Mouse (Mus musculus): ENCODE measurements around the gene Lrpprc. TPM values are rescaled to one million over a fixed set of nuclear protein-coding genes. Genes with fewer than 3 reads are reported as not detected.

Gene Lrpprc
- polyA plus RNA-seq, 1 experiment from 2014 or later: 42.0 TPM

- ATAC-seq (ENCODE audit: low FRiP score): no peak
- 92% methylated on average over 8 of the region's 8 CpGs for WGBS
Measured at GRCm38 (mm10) chr17:84732612-84733011, 58.0 kb downstream of the Lrpprc start.

GRCm38 (mm10) chr17:84731361-84731760 lies 59.2 kb downstream of the Lrpprc start:
- WGBS: 92% methylated on average over 12 of the region's 12 CpGs
- no peak for ATAC-seq (ENCODE audit: low FRiP score)

More at GRCm38 (mm10) chr17:84732612-84733011, 58.0 kb downstream of the Lrpprc start:
- Histone ChIP-seq H3K4me1 (replicated peaks) (no peaks in the 10 kb centered on the region), H3K27me3 (no peaks in the 10 kb centered on the region), H3K36me3 (peaks cover 24% of the 10 kb centered on the region), H3K9ac (no peak overlapping the region), H3K9me3 (no peaks in the 10 kb centered on the region), H3K4me3 (no peak overlapping the region), H3K27ac (no peak overlapping the region), H3K4me2 (no peak overlapping the region)

DNA sequence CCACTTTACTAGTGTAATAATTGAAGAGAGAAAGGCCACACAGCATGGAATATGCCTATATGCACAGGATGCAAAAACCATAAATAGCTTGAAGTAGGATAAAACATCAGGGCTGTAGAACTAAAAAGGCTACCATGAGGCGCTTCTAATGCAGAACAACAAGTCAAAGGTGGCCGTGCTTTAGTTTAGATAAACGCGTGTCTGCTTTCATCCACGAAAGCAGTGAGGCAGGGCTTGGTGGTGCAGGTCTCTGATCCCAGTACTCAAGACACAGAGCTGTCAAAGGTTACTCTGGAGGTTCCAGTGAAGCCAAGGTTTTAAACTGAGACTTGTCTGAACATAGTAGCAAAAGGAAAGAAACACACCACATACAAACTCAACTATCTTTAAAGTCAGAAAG lies 61.4 kb downstream of the Lrpprc start:
- H3K9me3 ChIP-seq: no peaks in the 10 kb centered on the region
- H3K36me3 ChIP-seq: peaks cover 39% of the 10 kb centered on the region
- ATAC-seq (ENCODE audit: low FRiP score): no peak
- no peak overlapping the region for H3K9ac ChIP-seq
- no peaks in the 10 kb centered on the region for H3K4me1 ChIP-seq (replicated peaks)
- WGBS: 96% methylated on average over 5 of the region's 5 CpGs
- H3K27ac ChIP-seq: no peak overlapping the region
- H3K4me3 ChIP-seq: no peak overlapping the region
- no peak overlapping the region for H3K4me2 ChIP-seq
- no peaks in the 10 kb centered on the region for H3K27me3 ChIP-seq

More at GRCm38 (mm10) chr17:84731361-84731760, 59.2 kb downstream of the Lrpprc start:
- H3K9ac ChIP-seq: no peak overlapping the region
- no peak overlapping the region for H3K4me3 ChIP-seq
- no peaks in the 10 kb centered on the region for H3K27me3 ChIP-seq
- H3K27ac ChIP-seq: no peak overlapping the region
- no peaks in the 10 kb centered on the region for H3K9me3 ChIP-seq
- H3K4me2 ChIP-seq: no peak overlapping the region
- H3K36me3 ChIP-seq: peaks cover 24% of the 10 kb centered on the region
- no peaks in the 10 kb centered on the region for H3K4me1 ChIP-seq (replicated peaks)

- H3K27ac ChIP-seq: no peak overlapping the region
- peaks cover 44% of the 10 kb centered on the region for H3K36me3 ChIP-seq
- H3K9ac ChIP-seq: no peak overlapping the region
- H3K4me1 ChIP-seq (replicated peaks): no peaks in the 10 kb centered on the region
- no peak overlapping the region for H3K4me3 ChIP-seq
- no peak overlapping the region for H3K4me2 ChIP-seq
- H3K27me3 ChIP-seq: no peaks in the 10 kb centered on the region
- no peaks in the 10 kb centered on the region for H3K9me3 ChIP-seq
- WGBS: 76% methylated on average over 1 of the region's 1 CpGs
- no peak for ATAC-seq (ENCODE audit: low FRiP score)
Measured at GRCm38 (mm10) chr17:84728201-84728911, 62.2 kb downstream of the Lrpprc start.

DNA sequence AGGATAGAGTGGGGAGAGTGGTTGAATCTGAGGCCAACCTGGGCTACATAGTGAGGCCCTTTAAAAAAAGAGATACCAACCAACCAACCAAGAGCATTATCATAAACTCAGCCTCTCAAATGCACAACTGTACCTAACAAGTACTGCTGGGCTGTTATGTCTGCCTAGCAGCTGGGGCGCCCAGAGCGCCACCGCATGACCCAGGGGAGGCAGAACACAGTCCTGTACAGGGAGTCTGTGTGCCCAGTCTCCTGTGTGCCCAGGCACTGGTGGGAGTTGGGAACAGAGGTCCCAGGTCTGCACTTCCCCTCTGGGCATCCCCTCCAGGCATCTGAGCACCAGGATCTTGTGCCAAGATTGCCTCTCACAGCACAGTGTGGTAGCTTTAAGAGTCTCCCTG lies 65.4 kb downstream of the Lrpprc start:
- H3K27me3 ChIP-seq: 0 out of 2 replicates have a peak, but pooled peaks cover 2% of the 10 kb centered on the region
- no peaks in the 10 kb centered on the region for H3K9me3 ChIP-seq
- ATAC-seq (ENCODE audit: low FRiP score): no peak
- no peak overlapping the region for H3K4me3 ChIP-seq
- no peak overlapping the region for H3K4me2 ChIP-seq
- 98% methylated on average over 3 of the region's 3 CpGs for WGBS
- H3K27ac ChIP-seq: no peak overlapping the region
- peaks cover 47% of the 10 kb centered on the region for H3K36me3 ChIP-seq
- no peaks in the 10 kb centered on the region for H3K4me1 ChIP-seq (replicated peaks)
- no peak overlapping the region for H3K9ac ChIP-seq

- 0 out of 2 replicates have a peak, but pooled peaks cover 2% of the 10 kb centered on the region for H3K27me3 ChIP-seq
- H3K4me1 ChIP-seq (replicated peaks): no peaks in the 10 kb centered on the region
- H3K27ac ChIP-seq: no peak overlapping the region
- H3K4me2 ChIP-seq: no peak overlapping the region
- H3K4me3 ChIP-seq: no peak overlapping the region
- peaks cover 38% of the 10 kb centered on the region for H3K36me3 ChIP-seq
- H3K9ac ChIP-seq: no peak overlapping the region
- WGBS: 54% methylated on average over 9 of the region's 9 CpGs
- H3K9me3 ChIP-seq: no peaks in the 10 kb centered on the region
- no peak for ATAC-seq (ENCODE audit: low FRiP score)
Measured at GRCm38 (mm10) chr17:84724028-84724427, 66.6 kb downstream of the Lrpprc start.

DNA sequence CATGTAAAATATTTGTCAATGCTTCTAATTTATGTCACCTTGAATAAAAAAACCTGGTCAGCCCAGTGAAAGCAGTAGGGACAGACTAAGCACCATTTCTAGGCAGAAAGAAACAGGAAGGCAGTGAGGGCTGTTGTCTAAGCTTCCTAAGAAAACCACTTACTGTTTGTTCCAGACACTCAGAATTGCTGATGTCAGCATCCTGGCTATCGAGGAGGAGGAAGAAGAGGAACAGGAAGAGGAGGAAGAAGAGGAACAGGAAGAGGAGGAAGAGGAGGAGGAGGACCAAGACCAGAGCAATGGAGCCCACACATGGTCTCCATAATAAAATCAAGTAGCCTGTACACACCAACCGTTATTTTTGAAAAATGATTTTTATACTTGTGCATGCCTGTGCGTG lies 71.5 kb downstream of the Lrpprc start:
- peaks cover 19% of the 10 kb centered on the region for H3K27me3 ChIP-seq
- 91% methylated on average over 3 of the region's 3 CpGs for WGBS
- H3K9me3 ChIP-seq: no peaks in the 10 kb centered on the region
- H3K9ac ChIP-seq: no peak overlapping the region
- H3K4me2 ChIP-seq: no peak overlapping the region
- H3K4me3 ChIP-seq: no peak overlapping the region
- no peak overlapping the region for H3K27ac ChIP-seq
- peaks cover 22% of the 10 kb centered on the region for H3K36me3 ChIP-seq
- H3K4me1 ChIP-seq (replicated peaks): peaks cover 16% of the 10 kb centered on the region
- no peak for ATAC-seq (ENCODE audit: low FRiP score)

GRCm38 (mm10) chr17:84717416-84717815 lies 73.2 kb downstream of the Lrpprc start:
- Histone ChIP-seq H3K27ac (no peak overlapping the region), H3K36me3 (peaks cover 18% of the 10 kb centered on the region), H3K9ac (no peak overlapping the region), H3K4me2 (no peak overlapping the region), H3K9me3 (no peaks in the 10 kb centered on the region), H3K27me3 (peaks cover 27% of the 10 kb centered on the region), H3K4me1 (replicated peaks) (peaks cover 19% of the 10 kb centered on the region), H3K4me3 (no peak overlapping the region)
- no peak for ATAC-seq (ENCODE audit: low FRiP score)
- WGBS: 88% methylated on average over 5 of the region's 5 CpGs

DNA sequence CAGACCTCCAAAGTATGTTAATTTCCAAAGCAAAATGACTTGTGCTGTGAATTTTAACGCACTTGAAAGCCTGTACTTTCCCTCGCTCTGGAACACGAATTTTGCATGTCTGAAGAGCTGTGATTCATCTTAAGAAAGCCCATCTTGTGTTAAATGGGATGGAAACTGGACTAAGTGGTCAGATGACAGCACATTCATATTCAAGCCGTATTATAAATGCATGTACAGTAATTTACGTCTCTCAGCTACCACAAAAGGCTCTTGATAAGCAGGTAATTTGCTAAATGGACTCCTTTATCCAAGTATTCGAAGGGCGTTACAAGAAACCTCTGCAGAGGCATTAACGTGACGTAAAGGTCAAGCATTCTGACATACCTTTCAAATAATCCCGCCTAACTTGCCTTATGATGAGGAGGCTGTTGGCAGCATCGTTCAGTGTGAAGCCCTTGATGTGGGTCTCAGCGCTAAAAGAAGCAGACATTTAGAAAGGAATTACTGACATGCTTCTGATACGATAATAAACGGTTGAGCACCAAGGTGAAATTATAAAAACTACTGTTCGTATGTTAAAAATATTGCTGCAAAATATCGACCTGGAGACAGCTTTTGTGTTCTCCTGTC lies 74.2 kb downstream of the Lrpprc start:
- no peak for ATAC-seq (ENCODE audit: low FRiP score)
- peaks cover 33% of the 10 kb centered on the region for H3K27me3 ChIP-seq
- WGBS: 45% methylated on average over 16 of the region's 16 CpGs

DNA sequence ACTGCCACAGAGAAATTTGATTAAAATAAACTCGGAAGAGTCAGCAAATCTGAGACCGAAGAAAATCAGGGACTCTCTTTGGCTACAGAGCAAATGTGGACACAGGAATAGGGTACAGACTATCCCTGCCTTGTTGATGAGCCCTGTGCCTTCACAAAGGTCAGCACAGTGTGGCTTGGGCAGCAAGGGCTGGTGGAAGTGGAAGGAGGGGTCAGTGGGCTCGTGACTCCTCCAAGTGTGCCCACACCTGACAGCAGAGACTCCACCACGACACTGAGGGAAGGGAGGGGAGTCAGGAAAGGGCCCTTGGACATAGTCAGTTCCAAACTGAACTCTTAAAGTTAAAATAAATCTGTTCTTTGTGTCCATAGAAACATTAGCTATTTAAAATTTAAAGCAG lies 75.7 kb downstream of the Lrpprc start:
- WGBS: 73% methylated on average over 4 of the region's 4 CpGs
- no peak for ATAC-seq (ENCODE audit: low FRiP score)
- no peaks in the 10 kb centered on the region for H3K9me3 ChIP-seq

More for the DNA sequence above, 74.2 kb downstream of the Lrpprc start:
- peaks cover 14% of the 10 kb centered on the region for H3K36me3 ChIP-seq
- H3K9me3 ChIP-seq: no peaks in the 10 kb centered on the region
- peaks cover 19% of the 10 kb centered on the region for H3K4me1 ChIP-seq (replicated peaks)
- no peak overlapping the region for H3K4me3 ChIP-seq
- H3K4me2 ChIP-seq: no peak overlapping the region
- no peak overlapping the region for H3K9ac ChIP-seq
- no peak overlapping the region for H3K27ac ChIP-seq

GRCm38 (mm10) chr17:84713563-84714164 lies 76.9 kb downstream of the Lrpprc start:
- ATAC-seq (ENCODE audit: low FRiP score): no peak
- Histone ChIP-seq H3K4me2 (no peak overlapping the region), H3K9me3 (no peaks in the 10 kb centered on the region), H3K9ac (no peak overlapping the region), H3K4me3 (no peak overlapping the region), H3K27ac (no peak overlapping the region), H3K27me3 (peaks cover 31% of the 10 kb centered on the region), H3K4me1 (replicated peaks) (peaks cover 37% of the 10 kb centered on the region), H3K36me3 (peaks cover 17% of the 10 kb centered on the region)
- WGBS: 67% methylated on average over 18 of the region's 18 CpGs

More for the DNA sequence above, 75.7 kb downstream of the Lrpprc start:
- Histone ChIP-seq H3K36me3 (peaks cover 14% of the 10 kb centered on the region), H3K4me1 (replicated peaks) (peaks cover 25% of the 10 kb centered on the region), H3K4me3 (no peak overlapping the region), H3K9ac (no peak overlapping the region), H3K4me2 (no peak overlapping the region), H3K27ac (no peak overlapping the region), H3K27me3 (peaks cover 31% of the 10 kb centered on the region)

- Histone ChIP-seq H3K9ac (no peak overlapping the region), H3K27me3 (peaks cover 42% of the 10 kb centered on the region), H3K4me3 (no peak overlapping the region), H3K4me1 (replicated peaks) (peaks cover 25% of the 10 kb centered on the region), H3K4me2 (peak overlapping the region; percentile 40), H3K9me3 (no peaks in the 10 kb centered on the region), H3K27ac (peak overlapping the region; percentile 72), H3K36me3 (peaks cover 39% of the 10 kb centered on the region)
- 24% methylated on average over 17 of the region's 17 CpGs for WGBS
- ATAC-seq (ENCODE audit: low FRiP score): peak; percentile 65
Measured at GRCm38 (mm10) chr17:84709403-84709851, 81.2 kb downstream of the Lrpprc start.
